Mouse (Mus musculus) liver, postnatal 0 days (tissue): ENCODE results near the gene Tor2a. TPM values are rescaled to one million over a fixed set of nuclear protein-coding genes. Genes with fewer than 3 reads are reported as not detected.

Source experiments
- ATAC-seq: fragments of 200-750 bp; cut with Nextera tagmentation; 2 replicates; pipeline ENCODE4 v1.8.0; 2017; ENCODE audit warnings: mild to moderate bottlenecking, moderate library complexity
- DNase-seq: peaks from one replicate; pipeline ENCODE4 v3.0.0-alpha.2; 2016
- H3K27ac ChIP-seq: fragments of 300-500 bp; sonication (generic); 2 replicates; pipeline ENCODE4 v1.5.1; 2014; ENCODE audit warnings: antibody characterized with exemption, moderate library complexity, mild to moderate bottlenecking, low read depth
- H3K27me3 ChIP-seq: fragments of 300-500 bp; sonication (generic); 2 replicates; pipeline ENCODE4 v1.6.1; 2014; ENCODE audit warnings: low read length, control low read depth, mixed read lengths; ENCODE audit not compliant: insufficient read depth
- H3K36me3 ChIP-seq: fragments of 300-500 bp; sonication (generic); replicated peaks from 2 replicates; pipeline ENCODE4 v1.6.1; 2014; ENCODE audit warnings: mild to moderate bottlenecking, control low read depth, low read length, moderate library complexity, mixed read lengths; ENCODE audit not compliant: insufficient read depth
- H3K4me1 ChIP-seq: fragments of 300-500 bp; sonication (generic); 2 replicates; pipeline ENCODE4 v1.6.1; 2014; ENCODE audit warnings: antibody characterized with exemption, mild to moderate bottlenecking, control low read depth; ENCODE audit not compliant: insufficient read depth
- H3K4me2 ChIP-seq: fragments of 300-500 bp; sonication (generic); 2 replicates; pipeline ENCODE4 v1.6.1; 2014; ENCODE audit warnings: low read depth, mild to moderate bottlenecking, low read length, moderate library complexity, mixed read lengths
- H3K4me3 ChIP-seq: fragments of 300-500 bp; sonication (generic); 2 replicates; pipeline ENCODE4 v1.5.1; 2014; ENCODE audit warnings: low read depth, low read length
- H3K9ac ChIP-seq: fragments of 300-500 bp; sonication (generic); replicated peaks from 2 replicates; pipeline ENCODE4 v1.6.1; 2014; ENCODE audit warnings: mild to moderate bottlenecking, moderate library complexity
- H3K9me3 ChIP-seq: fragments of 300-500 bp; sonication (generic); 2 replicates; pipeline ENCODE4 v1.6.1; 2016; ENCODE audit warnings: mild to moderate bottlenecking, control low read depth, low read length, mixed read lengths
- CTCF ChIP-seq: sonication (generic); IDR thresholded peaks from 2 replicates; pipeline ENCODE4 v1.5.1; 2016; ENCODE audit warnings: antibody characterized with exemption, low read depth
- EP300 ChIP-seq: IDR thresholded peaks from 2 replicates; pipeline ENCODE4 v1.6.1; 2016; ENCODE audit warnings: antibody characterized with exemption, low read depth, mild to moderate bottlenecking
- WGBS: fragments of 180-500 bp; shearing (Covaris S2); extraction: QIAGEN DNeasy Blood & Tissue Kit; methylation state at CpG from one replicate; pipeline ENCODE4 v1.1.7; 2014; ENCODE audit not compliant: insufficient replicate concordance; 5-methylcytosine and 5-hydroxymethylcytosine counted together
- polyA plus RNA-seq: library from polyadenylated mRNA; unstranded; fragments of >200 nt; fragmentation: Nextera tagmentation; extraction: Ambion mirVana; gene quantifications from 2 replicates; pipeline ENCODE4 v1.2.1, GENCODE M21; 2015

Gene Tor2a
- polyA plus RNA-seq, 1 experiment from 2014 or later: 34.6 TPM

DNA sequence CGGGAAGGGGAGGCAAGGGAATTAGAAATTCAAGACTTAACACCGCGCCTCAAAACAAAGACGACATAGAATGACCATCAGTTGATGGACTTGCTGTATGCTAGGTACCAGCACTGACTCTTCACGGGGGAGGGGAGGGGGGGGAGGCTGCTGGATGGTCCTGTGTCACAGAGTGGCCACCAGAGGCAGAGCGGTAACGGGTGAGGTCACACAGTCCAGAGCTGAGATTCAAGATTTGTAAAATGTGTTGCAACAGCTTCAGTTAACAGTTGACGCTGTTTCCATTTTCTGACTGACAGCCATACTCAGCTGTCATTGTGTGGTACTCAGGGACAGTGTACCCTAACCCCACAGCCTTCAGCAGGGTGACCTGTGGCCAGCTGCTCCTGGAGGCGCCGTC, 4.9 kb upstream of the Tor2a start:
- Histone ChIP-seq H3K9me3 (no peaks in the 10 kb centered on the region), H3K36me3 (peaks cover 42% of the 10 kb centered on the region), H3K27me3 (no peaks in the 10 kb centered on the region), H3K4me3 (peak overlapping the region; percentile 31; the same call in 1 of the 2 replicates), H3K27ac (no peak overlapping the region), H3K4me2 (peak overlapping the region; percentile 63), H3K9ac (no peak overlapping the region), H3K4me1 (no peaks in the 10 kb centered on the region; the same call in 1 of the 2 replicates)
- DNase-seq (peak; percentile 66), ATAC-seq (peak; percentile 41)
- WGBS: 64% methylated on average over 10 of the region's 10 CpGs
- TF ChIP-seq CTCF: peak; percentile 48
- no peak for TF ChIP-seq EP300

DNA sequence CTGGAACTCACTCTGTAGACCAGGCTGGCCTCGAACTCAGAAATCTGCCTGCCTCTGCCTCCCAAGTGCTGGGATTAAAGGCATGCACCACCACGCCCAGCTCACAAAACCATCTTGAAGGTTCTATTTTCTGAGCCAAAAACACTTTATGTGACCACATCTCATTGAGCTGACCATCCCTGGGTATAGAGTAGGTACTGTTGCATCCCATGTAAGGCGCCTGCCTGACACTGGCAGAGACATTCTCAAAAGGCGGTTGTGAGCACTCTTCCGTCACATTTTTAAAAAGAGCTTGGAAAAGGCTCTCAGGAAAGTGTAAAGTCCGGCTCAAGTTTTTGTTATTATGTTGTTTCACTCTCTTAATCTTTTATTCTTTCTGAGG, 369 bp upstream of the Tor2a start:
- H3K4me3 ChIP-seq: no peak overlapping the region
- no peak overlapping the region for H3K9ac ChIP-seq
- H3K4me2 ChIP-seq: peak overlapping the region; percentile 89
- no peaks in the 10 kb centered on the region; the same call in 1 of the 2 replicates for H3K4me1 ChIP-seq
- no peak for ATAC-seq
- H3K36me3 ChIP-seq: peaks cover 38% of the 10 kb centered on the region
- no peak for TF ChIP-seq CTCF
- H3K27ac ChIP-seq: no peak overlapping the region
- no peaks in the 10 kb centered on the region for H3K27me3 ChIP-seq
- 33% methylated on average over 6 of the region's 6 CpGs for WGBS
- H3K9me3 ChIP-seq: no peaks in the 10 kb centered on the region
- no peak for DNase-seq

DNA sequence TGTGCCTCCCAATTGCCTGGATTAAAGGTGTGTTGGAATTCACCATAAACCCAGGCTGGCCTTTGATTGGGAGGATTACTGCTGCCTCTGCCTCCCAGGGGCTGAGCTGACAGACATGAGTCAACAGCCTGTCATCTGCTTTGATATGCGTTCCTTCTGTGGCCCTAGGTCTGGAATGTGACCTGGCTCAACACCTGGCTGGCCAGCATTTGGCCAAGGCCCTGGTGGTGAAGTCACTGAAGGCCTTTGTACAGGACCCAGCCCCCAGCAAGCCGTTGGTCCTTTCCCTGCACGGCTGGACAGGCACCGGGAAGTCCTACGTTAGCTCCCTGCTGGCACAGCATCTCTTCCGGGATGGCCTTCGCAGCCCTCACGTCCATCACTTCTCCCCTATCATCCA, 1.5 kb downstream of the Tor2a start:
- DNase-seq (peak; percentile 53), ATAC-seq (peak; percentile 40)
- Histone ChIP-seq H3K9me3 (no peaks in the 10 kb centered on the region), H3K4me2 (no peak overlapping the region), H3K36me3 (peaks cover 21% of the 10 kb centered on the region), H3K9ac (no peak overlapping the region), H3K27me3 (no peaks in the 10 kb centered on the region), H3K4me1 (no peaks in the 10 kb centered on the region; the same call in 1 of the 2 replicates), H3K4me3 (no peak overlapping the region), H3K27ac (no peak overlapping the region; the same call in 1 of the 2 replicates)
- WGBS: 69% methylated on average over 8 of the region's 8 CpGs
- TF ChIP-seq CTCF: no peak
- TF ChIP-seq EP300: no peak

DNA sequence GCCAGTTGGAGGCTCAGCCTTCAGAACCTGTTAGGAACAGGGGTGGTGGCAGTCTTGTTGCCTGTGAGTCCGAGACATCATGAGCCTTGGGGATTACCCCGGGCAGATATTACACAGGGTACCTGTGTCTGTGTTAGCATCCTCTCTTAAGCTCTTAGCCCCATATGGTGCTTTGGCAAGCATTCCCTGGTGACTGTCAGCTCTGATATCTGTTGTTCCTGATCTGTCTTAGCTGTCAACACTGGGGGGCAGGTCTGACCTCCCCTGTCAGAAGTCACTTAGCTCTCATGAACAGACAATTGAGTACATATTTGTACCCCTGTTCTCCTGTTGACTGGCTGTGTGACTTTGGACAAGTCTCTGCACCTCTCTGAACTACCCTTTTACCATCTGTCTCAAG, 2.0 kb downstream of the Tor2a start:
- Histone ChIP-seq H3K4me3 (no peak overlapping the region), H3K27me3 (no peaks in the 10 kb centered on the region), H3K4me2 (no peak overlapping the region), H3K9me3 (no peaks in the 10 kb centered on the region), H3K36me3 (peaks cover 19% of the 10 kb centered on the region), H3K27ac (no peak overlapping the region), H3K9ac (no peak overlapping the region), H3K4me1 (no peaks in the 10 kb centered on the region; the same call in 1 of the 2 replicates)
- no peak for TF ChIP-seq CTCF
- TF ChIP-seq EP300: no peak
- WGBS: 79% methylated on average over 2 of the region's 2 CpGs
- no peak for DNase-seq
- no peak for ATAC-seq

DNA sequence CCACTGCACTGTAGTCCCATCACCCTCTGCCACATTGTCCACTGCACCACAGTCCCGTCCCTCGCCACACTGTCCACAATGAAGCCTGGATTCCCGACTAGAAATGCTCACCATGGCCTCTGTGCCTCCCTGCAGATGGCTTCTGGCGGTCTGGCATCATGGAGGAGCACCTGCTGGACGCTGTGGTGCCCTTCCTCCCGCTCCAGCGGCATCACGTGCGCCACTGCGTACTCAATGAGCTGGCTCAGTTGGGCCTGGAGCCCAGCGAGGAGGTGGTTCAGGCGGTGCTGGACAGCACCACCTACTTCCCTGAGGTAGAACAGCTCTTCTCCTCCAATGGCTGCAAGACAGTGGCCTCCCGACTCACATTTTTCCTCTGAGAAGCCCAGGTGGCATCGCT, 4.3 kb downstream of the Tor2a start:
- no peak overlapping the region for H3K4me2 ChIP-seq
- no peak for ATAC-seq
- peak; percentile 13 for DNase-seq
- WGBS: 85% methylated on average over 14 of the region's 14 CpGs
- H3K27ac ChIP-seq: no peak overlapping the region
- TF ChIP-seq EP300: no peak
- peaks cover 9% of the 10 kb centered on the region for H3K36me3 ChIP-seq
- no peak overlapping the region for H3K9ac ChIP-seq
- no peaks in the 10 kb centered on the region for H3K27me3 ChIP-seq
- H3K4me3 ChIP-seq: no peak overlapping the region
- no peaks in the 10 kb centered on the region for H3K9me3 ChIP-seq
- no peaks in the 10 kb centered on the region; the same call in 1 of the 2 replicates for H3K4me1 ChIP-seq

DNA sequence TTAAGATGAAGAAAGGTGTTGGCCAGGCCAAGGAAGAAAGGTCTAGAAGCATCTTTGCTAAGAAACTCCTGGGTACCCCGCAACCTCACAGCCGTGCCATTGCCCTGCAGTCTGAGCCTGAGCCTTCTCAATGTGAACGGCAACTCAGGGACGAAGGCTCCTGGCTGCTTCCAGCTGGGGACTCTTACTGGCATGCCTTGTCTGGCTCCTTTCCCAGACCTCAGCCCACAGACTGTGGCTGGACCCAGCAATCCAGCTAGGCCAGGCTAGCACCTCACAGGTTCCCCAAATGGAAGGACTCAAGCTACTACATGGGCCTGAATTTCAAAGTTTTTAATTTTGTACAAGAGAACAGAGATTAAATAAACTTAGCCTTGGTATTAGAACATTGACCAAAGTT, 4.8 kb downstream of the Tor2a start:
- WGBS: 81% methylated on average over 4 of the region's 4 CpGs
- no peak overlapping the region for H3K4me2 ChIP-seq
- DNase-seq (no peak), ATAC-seq (no peak)
- H3K4me1 ChIP-seq: no peaks in the 10 kb centered on the region; the same call in 1 of the 2 replicates
- no peaks in the 10 kb centered on the region for H3K27me3 ChIP-seq
- H3K36me3 ChIP-seq: peaks cover 9% of the 10 kb centered on the region
- no peak overlapping the region for H3K27ac ChIP-seq
- no peak overlapping the region for H3K4me3 ChIP-seq
- no peaks in the 10 kb centered on the region for H3K9me3 ChIP-seq
- H3K9ac ChIP-seq: no peak overlapping the region
- TF ChIP-seq CTCF (no peak), EP300 (no peak)

DNA sequence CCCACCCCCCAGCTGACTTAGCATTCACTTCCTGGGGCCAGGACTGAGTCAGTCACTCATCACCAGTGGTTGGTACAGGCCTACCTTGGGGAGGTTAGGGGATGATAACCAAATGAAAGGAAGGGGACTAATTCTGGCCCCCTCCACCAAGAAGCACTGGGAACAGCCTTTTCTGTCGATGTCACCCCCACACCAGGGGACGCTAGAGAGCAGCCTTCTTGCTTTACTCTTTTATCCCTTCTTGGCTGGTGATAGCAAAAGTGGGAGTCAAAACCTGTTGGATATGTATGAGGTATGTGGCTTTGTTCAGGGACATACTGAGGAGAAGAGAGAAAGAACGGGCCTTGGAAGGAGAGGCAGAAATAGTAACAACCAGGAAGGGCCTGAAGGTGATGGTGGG, 6.3 kb downstream of the Tor2a start:
- peaks cover 9% of the 10 kb centered on the region for H3K36me3 ChIP-seq
- no peaks in the 10 kb centered on the region for H3K27me3 ChIP-seq
- no peaks in the 10 kb centered on the region for H3K9me3 ChIP-seq
- H3K4me1 ChIP-seq: no peaks in the 10 kb centered on the region
- DNase-seq (no peak), ATAC-seq (no peak)
- H3K4me2 ChIP-seq: no peak overlapping the region
- WGBS: 72% methylated on average over 3 of the region's 3 CpGs
- no peak overlapping the region for H3K27ac ChIP-seq
- TF ChIP-seq CTCF (peak; percentile 51), EP300 (no peak)
- no peak overlapping the region for H3K4me3 ChIP-seq
- no peak overlapping the region for H3K9ac ChIP-seq
